Mouse (Mus musculus) embryo, embryonic 11 days (tissue): ENCODE results near the gene Grb10.
A peak's percentile ranks its signal among the peaks of the same experiment; 100 is the strongest.

Source experiments
- DNase-seq: peaks from one replicate; pipeline ENCODE4 v3.0.0-alpha.2; 2015

The Grb10 gene

DNA sequence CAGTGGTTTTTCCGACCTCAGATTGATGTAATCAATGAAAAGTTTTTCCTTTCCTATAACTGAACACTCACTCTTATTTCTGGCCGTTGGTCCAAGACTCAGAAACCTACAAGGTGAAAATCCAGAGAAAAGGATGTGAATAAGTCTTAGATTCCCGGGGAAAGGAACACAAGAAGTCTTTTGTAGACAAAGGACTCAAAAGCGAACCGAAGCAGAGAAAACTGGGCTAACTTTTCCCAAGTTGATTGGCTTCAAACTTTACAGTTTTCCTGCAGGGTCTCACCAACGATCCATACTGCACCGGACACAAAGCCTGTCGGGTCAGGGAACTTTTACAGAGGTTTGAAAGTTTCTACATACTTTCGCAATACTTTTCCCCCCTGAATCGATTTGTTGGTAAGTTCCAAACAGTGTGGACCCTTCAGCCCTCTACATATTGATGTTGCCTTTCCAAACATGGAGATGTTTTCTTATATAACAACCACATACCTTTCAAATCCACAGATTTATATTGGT lies at the start of gene Grb10:
Gene Grb10 (minus strand): TSS at position 214 of the 516 bp plus-strand sequence.
- peak; percentile 33 for DNase-seq

DNA sequence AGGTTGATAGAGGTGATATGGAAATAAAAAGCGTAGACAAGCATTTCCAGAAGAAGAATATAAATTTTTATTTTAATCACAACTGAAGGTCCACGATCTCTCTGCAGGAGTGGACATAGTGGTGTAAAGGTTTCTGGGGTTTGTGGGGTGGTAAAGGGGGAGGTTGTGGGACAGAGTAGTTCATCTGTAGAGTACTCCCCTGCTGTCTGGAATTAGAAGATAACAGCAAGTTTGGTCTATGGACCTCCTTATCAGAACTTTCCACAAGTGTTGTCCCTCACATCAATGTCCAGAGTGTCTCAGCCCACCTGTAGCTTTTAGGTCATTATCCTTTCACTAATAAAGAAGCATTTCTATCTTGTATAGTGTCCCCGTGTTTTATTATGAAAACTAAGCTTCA lies 43.2 kb upstream of the Grb10 start:
- no peak for DNase-seq

DNA sequence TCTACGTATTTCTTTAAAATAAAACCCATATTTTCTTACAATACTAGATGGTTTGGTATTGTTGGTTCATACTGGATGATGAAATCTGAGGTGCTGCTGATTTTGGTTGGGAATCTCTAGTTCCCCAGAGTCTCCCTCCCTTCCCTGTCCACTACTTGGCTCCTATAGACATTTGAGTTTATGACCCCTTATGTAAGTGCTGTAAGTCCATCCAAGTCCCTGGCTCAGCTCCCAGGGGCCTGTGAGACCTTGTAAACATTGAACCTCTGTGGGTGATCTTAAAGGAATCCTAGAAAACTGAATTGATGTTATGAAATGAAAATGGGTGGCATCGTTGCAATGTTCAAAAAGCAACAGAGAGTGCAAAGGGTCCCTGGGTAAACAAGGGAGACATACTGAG lies 40.7 kb upstream of the Grb10 start:
- DNase-seq, result no peak

DNA sequence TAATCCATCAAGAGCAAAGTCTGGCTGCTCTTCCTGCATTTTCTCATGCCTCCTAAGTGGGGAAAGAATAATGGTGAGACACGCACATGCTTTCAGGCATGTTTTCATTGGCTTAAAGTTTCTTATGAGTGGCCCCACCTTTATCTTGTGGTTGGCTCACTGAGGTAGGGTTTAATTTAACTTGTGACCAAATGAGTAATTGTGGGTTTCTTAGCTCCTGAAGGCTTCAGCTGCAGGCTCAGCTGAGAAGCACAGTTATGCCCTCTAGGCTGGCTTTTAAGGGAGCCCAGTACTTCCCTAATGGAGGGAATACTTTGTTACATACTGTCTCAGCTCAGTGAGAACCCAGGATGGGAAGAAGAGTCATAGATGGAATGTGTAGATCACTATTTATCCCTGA lies 37.0 kb upstream of the Grb10 start:
- DNase-seq, result no peak

DNA sequence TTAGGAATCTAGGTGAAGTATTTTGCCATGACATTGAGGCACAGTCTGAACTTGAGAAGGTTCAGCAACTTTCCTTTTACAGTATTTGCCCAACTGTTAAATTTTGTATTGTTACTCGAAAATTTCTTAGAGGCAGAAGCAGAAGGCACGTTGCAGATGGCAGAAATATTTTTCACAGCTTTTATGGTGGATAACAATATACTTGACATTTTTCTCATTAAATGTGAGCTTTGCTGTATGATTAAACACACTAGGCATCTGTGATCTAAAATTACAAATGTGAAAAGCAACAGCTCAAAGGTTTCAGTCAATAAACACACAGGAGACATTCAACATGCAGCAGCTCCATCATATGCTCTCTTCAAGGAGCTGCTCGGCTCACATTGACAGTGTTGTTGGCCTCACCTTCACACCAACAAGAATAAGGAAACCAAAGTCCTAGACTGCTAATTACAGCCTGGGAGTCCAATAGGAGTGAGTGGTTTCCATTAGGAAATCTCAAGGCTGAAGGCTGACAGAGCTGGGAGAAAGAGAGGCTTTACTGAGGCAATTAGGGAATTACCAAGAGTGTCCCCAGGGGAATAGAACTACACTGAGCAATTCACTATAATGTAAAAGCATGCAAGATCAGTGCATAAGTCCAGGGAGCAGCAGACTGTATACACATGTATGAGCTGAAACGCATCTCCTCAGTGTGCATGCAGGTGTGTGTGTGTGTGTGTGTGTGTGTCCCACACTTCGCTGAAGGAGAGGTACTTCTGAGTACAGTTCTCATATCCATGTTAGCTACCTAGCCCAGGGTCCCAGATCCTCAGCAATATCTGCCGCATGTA lies 35.1 kb upstream of the Grb10 start:
- DNase-seq, result no peak

DNA sequence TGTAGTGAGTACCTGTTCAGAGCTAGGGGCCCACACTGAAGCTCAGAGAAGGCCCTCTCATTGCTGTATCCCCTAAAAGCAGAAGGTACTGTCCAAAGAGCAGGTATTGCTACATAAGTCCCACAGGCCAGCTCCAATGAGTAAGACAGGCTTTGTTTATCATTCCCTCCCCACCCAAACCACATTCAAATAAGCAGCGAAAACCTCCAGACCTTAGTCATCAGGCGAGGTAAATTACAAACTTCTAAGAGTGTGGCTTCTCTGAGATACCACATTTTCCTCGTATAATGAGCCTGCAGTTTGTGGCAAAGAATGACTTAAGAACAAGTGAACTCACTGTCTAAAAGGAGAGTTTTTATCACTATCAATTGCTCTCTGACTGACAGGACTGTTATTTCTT lies 33.8 kb upstream of the Grb10 start:
- no peak for DNase-seq

DNA sequence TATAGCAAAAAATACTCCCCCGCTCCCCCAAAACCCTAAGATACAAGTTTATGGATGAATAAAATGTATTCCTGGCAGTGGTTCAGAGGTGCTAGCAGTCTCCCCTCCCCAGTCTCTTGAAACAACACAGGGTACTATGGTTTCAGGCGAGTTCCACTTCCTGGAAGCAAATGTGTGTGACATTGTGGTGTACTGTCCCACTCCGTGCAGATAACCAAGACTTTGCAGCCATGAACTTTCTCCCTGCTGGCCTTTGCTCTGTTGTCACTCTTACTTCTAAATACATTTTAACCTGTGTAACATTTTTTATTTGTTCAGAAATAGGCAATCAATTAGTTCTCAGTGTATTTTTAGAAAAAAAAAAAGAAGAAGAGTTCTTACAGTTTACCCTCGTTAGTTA lies 20.5 kb upstream of the Grb10 start:
- no peak for DNase-seq

DNA sequence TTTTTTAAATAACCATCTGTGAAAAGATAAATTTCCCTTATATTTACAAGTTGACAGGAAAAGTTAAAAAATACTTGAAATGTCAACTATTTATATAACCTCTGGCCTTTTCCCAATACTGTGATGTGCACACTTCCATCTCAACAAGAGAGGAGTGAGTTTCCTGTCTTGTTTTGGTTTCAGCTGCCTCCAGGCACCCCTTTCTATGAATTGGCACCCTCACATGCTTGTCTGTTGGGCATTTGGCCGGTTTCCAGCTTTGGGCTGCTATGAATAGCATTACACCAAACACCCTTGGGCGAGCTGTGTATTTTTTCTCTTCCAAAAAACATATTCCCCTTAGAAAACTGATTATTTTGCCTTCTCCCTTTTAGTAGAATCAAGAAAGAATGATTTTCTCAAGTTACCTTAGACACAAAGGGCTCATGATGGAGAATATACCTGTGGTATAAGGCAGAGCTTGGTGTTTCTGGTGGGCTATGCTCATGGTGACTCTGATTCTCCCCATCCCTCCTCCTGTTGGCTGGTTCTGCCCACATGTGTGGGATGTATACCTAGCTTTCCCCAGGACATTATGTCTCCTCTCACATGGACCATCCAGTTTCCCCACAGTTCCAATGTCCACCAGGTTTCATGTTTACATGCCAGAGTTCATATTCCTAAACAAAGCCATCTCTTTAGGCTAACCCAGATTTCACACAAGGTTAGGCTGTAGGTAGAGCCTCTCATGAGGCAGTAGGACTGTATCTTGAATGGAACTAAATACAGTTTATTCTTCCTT lies 10.3 kb upstream of the Grb10 start:
- DNase-seq, result no peak

DNA sequence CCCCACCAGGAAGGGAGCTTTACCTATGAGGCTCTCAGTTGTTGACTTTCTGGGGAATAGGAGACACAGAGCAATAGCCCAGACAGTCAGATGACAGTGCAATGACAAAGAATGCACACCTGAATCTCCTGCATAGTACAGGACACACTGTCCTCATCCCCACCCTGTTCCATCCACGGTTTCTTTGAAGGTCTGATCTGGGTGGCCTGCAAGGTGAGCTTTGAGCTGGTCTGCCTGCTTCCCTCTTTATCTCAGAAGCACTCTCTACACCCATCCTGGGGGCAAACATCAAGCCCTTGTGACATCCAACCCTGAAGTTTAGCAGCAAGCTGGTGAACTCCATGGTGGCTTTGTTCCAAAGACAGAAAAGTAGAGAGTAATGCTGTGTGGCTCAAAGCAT lies 9.7 kb upstream of the Grb10 start:
- DNase-seq, result no peak

DNA sequence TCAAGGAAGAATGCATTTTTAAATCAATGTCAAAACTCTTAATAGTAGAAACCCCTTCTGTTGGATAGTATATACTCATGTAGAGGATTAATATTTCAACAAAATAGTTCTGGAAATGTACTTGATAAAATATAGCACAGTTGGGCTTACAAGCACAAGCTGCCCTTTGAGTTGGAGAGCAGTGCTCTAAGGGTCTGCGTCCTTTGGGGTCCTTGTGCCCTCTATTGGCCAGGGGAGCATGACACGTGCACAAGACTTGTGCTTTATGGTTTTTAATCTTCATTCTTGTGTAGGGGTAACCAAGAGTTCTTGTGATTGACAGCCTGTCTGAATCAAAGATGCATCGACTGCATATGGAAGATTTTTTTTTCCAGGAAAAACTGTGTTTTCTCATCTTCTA lies 5.8 kb upstream of the Grb10 start:
- DNase-seq, result peak; percentile 27

DNA sequence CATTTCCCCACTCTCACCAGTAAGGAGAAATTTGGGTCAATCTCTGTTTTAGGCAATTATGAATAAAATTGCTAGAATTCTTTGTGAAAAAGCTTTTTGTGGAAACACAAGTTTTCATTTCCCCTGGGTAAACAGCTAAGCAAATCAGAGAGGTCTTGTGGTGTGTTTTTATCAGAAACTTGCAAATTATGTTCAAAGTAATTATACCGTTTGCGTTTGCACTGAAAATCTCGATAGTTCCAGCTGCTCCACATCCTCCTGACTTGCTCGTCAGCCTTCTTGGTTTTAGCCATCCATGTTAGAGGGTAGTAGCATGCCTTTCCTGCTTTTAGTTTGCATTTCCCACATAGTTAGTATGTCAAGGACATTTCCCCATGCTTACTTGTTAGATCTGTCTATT lies 3.3 kb upstream of the Grb10 start:
- no peak for DNase-seq

DNA sequence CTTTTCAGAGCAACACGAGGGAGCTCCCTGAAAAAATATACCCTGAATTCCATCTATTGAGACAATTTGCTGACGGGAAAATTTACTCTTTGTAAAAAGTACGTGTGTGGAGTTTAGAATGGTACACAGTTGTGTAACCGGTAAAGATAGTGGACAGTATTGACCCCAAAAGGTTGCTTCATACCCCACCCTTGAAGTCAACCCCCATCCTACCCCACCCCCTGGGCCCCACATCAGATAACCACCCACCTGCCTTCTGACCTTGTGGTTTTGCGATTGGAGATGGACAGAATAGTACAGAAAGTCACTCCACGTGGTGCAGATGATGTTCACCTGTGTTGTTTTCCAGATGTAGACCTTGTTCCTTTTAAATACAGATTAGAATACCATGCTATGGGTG lies 2.9 kb upstream of the Grb10 start:
- no peak for DNase-seq

DNA sequence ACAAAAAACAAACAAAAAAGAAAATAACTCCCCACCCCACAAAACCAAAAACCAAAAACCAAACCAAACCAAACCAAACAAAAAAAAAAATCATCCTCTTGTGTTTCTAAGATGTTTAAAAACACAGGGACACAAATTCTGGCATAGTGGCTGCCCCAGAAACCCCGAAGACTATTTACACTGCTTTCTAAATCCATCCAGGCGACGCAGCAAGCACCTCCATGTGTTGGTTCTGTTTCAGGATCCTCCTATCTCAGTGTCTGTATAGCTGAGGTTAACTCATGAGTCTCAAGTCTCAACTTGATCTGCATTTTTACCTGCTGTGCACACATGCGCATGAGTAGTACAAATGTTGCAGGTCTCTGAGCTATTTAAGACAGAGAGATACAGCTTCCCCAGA lies 1.9 kb upstream of the Grb10 start:
- DNase-seq, result no peak

DNA sequence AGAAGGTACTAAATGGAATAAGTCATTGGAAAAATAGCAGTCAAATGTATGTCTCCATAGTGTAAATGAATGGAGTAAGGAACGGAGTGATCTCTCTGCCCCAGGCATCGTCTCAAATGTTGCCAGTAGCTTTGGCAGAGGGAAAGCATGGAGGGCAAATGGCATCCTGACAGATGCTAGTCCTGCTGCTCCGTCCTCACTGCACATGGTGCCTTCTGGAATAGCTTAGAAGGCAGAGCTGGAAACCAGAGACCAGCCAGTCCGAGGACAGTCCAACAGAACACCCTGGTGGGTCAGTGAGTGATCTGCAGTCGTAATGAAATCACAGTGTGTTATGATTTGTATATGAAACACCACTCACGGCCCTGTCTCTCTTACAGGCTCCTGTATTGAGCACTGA lies 1.3 kb upstream of the Grb10 start:
- peak; percentile 19 for DNase-seq

DNA sequence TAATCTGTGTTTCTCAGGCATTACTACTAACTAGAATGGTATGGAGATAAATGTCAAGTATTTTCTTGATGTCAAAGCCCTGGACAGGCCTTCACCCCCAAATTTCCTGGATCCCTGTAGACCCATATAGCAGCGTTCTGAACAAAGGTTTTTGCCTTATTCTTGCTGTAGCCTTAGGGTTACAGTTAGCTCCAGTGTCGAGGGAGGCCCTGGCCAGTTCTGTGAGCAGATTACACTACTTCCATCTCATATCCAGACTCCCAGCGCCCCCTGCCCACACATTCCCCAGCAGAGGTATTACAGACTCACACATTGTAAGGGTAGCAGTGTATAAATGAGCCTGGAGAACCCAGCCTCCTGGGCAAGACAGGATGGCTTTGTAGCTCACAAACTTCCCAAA lies 615 bp upstream of the Grb10 start:
- peak; percentile 68 for DNase-seq

DNA sequence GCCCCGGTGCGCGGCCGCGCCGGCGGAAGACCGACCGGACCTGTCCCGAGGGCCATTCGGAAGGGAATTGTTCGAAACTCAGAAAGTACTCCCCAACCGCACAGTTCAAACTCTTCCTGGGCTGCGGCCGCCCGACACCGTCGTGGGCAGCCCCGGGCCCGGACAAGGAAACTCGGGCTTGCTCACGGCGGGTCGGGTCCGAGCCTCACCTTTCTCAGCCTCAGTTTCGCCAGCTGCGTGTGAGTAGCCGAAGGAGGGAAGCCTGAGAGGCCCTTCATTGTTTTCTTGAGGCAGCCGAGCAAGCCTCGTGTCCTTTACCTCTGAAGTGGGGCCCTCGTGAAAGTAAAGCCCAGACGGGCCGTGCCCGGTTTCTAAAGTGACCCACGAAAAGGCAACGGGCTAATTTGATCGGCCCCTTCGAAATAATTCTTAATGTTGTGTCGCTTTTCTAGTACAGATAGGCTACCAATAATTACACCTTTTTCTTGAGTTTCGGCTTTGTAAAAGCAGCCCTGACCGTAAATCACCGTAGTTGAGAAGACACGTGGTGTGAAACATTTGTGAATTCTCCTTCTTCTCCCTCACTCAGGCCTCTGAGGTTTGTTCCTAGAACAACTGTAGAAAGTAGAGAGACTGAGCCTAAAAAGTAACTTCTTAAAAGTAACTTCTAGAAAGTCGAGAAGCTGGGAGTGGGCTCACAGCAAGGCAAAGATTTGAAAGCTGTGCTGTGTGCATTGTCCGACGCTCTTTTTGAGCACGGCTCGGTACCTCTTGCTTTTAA lies 604 bp downstream of the Grb10 start:
- peak; percentile 54 for DNase-seq

DNA sequence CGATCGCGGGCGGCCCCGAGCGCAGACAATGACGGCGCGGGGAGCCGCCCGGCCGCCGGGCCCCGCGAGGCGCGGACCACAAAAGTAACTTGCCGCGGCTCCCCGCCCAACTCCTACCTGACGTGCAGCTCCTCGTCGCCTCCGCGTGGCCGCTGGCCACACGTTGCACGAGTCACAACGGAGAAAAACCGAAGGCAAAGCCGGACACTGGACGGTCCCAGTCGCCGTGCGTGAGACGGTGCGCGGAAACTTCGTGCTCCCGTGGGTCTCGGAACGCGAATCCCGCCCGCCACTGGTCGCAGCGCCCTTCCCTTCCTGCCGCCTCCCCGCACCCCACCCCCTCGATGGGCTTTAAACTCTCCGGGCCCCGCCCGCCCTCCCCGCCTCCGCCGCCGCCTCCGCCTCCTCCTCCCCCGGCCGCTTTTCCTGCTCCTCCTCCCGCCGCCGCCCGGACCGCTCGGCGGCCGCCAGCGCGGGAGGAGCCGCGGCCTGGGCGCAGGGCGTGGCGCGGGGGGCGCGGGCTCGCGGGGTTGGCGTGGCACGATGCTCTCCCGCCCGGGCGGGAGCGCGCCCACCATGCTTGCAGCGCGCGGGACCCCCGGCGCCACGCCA lies 1.3 kb downstream of the Grb10 start:
- peak; percentile 86 for DNase-seq

DNA sequence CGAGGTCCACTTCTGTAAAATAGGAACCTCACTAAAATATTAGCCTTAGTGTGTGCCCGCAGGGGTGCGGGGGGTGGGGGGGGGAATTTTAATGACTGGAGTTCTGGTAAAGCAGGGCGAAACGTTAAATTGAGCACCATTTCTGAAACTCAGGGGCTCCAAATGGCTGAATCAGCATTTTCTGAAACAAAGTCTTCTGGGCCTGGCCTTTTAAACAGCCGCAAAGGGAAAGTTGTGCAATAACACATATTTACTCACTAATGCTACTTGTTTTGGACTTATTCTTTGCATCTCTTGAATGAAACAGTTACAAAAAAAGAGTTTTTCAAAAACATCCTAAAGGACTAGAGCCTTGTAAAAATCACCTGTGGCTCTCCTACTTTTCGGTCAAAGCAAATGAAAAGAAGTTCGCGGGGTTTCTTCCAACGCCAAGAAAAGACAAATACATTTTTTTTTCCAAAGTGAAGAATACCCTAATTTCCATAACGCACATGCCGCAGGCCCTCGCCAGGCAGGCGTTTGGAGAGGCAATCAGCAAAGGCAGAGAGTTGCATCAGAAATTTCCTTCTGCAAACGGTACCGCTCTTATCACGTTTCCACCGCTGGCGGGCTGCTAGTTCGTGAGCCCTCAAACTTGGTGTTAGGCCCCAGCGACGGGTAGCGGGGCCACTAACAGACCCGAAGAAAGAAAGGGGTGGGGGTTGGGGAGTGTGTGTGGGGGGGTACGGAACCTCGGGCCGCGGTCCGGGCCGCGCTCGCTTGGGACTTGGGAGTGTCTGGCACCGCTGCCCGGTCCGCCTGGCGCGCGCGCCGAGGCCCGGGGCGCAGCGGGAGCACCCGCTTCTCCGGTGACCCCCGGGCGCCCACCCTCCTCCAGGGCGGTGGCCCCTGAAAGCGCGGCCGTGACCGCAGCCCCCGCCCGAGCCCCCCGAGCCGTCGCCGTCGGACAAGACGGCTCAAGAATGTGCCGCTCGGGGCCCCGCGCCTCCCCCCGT lies 2.3 kb downstream of the Grb10 start:
- DNase-seq, result peak; percentile 55

DNA sequence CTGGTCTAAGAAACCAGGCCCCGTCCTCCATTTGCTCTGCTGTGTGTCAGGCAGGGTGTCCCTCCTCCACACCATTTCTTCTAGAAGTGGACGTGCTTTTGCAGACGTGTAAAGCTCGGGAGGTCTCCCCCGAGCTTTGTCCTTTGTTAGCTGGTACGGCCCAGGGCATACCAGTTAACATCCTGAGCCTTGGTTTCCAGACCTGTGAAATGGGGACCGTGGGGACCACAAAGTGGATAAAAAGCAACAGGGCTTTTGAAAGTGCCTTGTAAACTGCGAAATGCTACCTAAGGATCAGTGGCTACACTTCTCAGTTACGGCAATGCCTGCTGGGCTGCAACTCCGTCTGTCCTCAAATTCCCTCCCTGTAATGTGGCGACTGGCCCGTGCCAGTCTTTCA lies 3.2 kb downstream of the Grb10 start:
- peak; percentile 50 for DNase-seq

DNA sequence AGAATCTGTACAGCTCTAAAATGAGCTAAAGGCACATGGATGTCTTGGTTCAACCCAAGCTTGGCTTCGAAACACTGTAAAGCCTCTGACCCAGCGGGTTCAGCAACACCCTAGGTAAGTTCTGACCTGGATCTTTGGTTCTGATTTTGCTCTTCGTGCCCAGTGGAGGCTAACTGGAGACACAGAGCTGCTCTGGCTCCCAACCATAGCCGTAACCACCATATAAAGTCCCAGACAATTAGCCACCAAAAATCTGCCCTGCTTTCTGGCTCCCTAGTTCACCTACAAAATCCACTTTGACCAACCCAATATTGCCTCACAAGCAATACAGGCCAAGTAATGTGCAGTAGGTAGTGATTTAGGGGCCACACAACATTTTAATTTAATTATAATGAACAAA lies 3.7 kb downstream of the Grb10 start:
- peak; percentile 18 for DNase-seq

DNA sequence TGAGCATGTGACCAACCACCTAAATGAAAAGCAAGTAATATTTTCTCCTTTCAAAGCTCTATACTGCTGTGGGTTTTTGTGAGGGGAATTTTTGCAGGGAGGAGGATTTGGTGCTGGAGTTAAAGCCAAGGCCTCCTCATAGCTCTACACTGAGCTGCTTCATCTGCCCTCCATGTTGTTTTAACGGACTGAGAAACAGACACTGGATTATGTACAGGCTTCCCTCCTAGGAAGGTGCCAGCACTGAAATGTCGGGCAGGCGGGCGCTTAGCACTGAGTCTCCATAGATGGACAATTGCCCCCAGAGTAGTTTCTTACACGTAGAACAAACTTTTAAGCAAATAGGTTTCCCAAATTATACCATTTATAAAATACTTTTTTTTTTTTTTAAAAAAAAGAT lies 4.1 kb downstream of the Grb10 start:
- DNase-seq, result peak; percentile 45

DNA sequence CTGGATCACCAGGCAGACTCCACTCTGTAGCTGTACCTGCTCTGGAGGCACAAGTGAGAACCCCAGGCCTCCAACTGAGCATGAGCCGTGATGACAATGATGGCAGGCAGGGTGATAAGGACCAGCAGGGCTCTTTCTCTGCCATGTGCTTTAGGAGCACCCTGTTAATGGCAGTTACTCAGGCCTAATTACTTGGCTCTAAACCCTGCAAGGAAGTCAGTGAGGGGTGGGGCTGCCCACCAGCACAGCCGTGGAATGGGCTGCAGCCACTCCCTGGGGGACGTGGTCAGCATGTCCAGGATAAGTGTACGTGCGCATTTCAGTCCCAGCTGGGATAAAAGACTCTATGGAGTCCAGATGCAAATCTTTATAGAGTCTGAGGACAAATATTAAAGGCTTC lies 5.7 kb downstream of the Grb10 start:
- DNase-seq, result peak; percentile 20
